Mouse (Mus musculus): ENCODE data around the gene Igtp.

DNA sequence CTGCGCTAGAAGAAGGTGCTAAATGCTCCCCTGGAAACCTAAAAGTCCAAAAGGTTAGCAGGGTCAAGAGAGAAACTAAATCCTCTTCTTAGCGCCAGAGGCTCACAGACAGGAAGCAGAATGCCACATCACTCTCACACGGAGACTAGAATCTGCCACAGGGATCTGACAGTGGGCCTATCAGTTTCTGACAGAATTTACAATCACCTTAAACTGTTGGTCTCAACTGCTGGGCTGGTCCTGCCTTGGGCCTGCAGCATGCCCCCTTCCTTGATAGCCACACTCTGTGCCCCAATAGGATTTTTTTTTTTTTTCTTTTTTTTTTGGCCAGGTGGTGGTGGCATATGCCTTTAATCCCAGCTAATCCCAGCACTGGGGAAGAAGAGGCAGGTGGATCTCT, 42.5 kb upstream of the Igtp start:
- no peak for TF ChIP-seq CTCF (IDR thresholded peaks at IDR 0.05; ENCODE audit: control insufficient read depth, insufficient read depth, insufficient replicate concordance, low read depth, low read length)
- no peak for TF ChIP-seq POLR2A (IDR thresholded peaks at IDR 0.05; ENCODE audit: control insufficient read depth, low read depth, low read length)

Data from testis, adult 2 months (tissue).